Mouse (Mus musculus): ENCODE data around the gene Mif4gd.
"Not testable (repeated sequence)": the region's sequence is repeated elsewhere in the genome, so short reads cannot be mapped to it uniquely, and the experiment has no call there.

Gene Mif4gd

DNA sequence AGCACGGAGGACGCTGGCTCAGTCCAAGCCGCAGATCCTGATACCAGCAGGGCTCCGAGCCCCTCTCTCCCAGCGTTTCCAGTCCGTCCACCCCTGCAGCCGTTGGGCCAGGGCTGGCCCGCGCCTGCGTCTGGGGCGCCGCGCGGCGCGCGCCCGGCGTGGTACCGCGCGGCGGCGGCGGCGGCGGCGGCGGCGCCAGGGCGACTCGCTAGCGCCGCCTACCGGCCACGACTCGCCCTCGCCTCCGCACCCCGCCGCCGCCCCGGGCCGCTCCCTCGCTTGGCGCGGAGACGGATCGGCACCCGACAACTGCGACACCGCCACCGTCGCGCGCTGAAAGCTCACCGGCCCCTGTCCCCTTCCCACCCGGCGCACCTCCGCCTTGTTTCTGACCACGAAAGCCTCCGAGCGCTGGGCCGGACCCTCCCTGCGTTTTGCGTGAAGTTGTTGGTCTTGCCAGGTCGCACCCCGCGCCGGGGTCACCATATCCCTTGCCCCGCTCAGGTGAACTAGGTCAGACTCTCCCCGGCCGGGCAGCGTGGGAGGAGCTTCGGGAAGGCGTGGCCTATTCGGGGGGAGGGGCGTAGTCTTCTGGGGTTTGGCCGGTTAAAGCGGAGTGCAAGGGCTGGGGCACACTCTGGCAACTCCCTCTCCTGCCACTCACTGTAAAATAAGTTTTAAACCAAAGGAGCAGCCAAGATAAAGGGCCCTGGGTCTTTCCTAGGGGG, at the start of gene Mif4gd:
Mif4gd (minus strand) TSS at position 560 of the 728 bp plus-strand sequence.
- peak; percentile 90 for DNase-seq (ENCODE audit: low spot score)

DNA sequence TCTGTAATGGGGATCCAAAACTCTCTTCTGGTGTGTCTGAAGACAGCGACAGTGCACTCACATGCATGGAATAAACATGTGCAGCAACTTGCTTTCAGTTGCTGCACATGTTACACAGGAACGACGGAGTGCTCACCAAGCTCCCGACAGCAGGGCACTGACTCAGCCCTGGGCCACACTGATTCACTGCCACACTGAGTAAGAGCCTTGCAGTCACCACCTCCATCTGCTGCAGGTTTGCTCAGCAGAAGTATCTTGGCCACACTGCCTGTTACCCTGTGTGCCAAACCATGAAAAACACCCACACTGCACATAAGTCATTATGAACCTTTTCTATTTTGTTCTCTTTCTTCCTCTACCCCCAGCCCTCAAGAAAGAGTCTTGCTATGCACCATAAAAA, 47.6 kb upstream of the Mif4gd start:
- DNase-seq (ENCODE audit: low spot score): no peak

DNA sequence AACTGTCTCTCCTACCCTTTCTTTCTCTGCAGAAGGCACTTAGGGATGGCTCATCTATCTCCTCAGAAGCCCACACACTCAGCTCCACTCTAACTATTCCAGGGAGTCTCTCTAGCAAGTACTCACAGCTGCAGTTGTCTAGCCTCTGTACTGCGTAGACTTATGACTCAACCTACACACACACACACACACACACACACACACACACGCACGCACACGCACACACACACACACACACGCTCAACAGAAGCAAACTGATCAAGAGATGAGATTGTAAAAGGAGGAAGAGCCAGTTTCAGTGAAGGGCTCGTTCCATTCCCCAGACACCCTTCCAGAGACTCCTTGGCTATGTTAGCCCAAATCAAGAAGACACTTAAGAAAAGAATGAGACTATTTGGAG, 45.8 kb upstream of the Mif4gd start:
- no peak for DNase-seq (ENCODE audit: low spot score)

DNA sequence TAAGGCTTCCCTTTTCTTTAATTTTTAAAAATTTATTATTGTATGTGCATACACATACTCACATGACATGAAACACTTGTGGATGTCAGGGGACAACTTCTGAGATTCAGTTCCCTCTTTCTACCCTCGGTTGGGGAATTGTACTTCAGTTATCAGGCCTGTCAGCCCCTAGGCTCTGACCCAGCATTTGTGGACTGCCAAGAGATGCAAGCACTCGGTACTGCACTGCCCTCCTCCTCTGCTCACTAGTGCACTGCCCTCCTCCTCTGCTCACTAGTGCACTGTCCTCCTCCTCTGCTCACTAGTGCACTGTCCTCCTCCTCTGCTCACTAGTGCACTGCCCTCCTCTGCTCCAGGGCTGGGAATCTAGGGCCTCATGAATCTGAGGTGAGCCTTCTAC, 41.4 kb upstream of the Mif4gd start:
- no peak for DNase-seq (ENCODE audit: low spot score)

GRCm38 (mm10) chr11:115653194-115653593, 40.4 kb upstream of the Mif4gd start:
- no peak for DNase-seq (ENCODE audit: low spot score)

DNA sequence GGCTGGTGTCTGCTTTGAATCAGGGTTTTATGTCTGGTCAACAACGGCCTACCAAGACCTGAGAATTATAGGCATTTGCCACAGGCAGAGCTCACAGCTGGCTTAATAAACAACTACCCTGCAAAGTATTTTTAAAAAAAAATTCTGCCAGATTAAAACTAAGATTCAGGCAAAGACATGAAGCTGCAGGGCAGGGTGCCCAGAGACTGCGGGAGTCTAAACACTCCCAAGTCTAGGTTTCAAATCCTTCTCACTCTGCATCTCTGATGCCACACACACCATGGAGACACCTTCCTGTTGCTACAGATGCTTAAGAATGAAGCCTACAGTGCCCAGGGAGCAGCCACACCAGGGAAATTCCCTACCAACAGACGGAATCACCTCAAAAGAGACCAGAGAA, 38.9 kb upstream of the Mif4gd start:
- no peak for DNase-seq (ENCODE audit: low spot score)

GRCm38 (mm10) chr11:115649706-115650105, 36.9 kb upstream of the Mif4gd start:
- DNase-seq (ENCODE audit: low spot score): no peak

DNA sequence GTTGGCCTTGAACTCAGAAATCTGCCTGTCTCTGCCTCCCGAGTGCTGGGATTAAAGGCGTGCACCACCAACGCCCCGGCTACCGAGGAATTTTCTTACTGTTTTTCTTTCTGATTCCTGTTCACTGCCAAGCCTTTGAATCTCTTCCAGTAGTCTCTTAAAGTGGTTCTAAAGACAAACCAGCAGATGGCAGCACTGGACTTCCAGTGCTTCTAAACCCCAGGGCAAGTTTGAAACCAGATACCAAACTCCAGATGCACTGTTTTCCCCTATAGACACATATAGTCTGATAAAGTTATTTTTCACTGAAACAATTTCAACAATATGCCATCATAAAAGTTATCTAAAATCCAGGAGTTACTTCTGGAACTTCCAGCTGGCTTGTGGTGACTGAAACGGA, 34.7 kb upstream of the Mif4gd start:
- peak; percentile 64 for DNase-seq (ENCODE audit: low spot score)

- no peak for DNase-seq (ENCODE audit: low spot score)
Measured at GRCm38 (mm10) chr11:115646439-115646838, 33.7 kb upstream of the Mif4gd start.

GRCm38 (mm10) chr11:115645498-115645897, 32.7 kb upstream of the Mif4gd start:
- DNase-seq (ENCODE audit: low spot score): not testable (repeated sequence)

- no peak for DNase-seq (ENCODE audit: low spot score)
Measured at GRCm38 (mm10) chr11:115644308-115644707, 31.5 kb upstream of the Mif4gd start.

DNA sequence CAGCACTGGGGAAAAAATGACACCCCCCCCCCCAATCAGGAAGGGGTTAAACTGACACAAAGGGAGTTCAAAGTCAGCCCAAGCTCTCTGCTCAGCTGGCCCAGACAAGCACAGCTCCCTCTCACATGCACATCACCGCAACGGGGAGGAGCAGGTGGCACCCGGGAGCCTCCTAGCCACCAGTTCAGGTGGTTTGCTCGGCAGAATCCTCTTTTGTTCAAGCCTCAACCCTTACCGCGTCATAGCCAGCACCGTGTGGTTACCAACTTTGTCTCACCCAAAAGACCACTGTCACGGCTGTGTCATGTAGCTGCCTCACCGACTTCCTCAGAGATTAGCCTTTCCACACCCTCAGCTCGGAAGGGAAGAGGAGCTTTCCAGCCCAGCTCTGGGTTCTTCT, 30.5 kb upstream of the Mif4gd start:
- peak; percentile 80 for DNase-seq (ENCODE audit: low spot score)

DNA sequence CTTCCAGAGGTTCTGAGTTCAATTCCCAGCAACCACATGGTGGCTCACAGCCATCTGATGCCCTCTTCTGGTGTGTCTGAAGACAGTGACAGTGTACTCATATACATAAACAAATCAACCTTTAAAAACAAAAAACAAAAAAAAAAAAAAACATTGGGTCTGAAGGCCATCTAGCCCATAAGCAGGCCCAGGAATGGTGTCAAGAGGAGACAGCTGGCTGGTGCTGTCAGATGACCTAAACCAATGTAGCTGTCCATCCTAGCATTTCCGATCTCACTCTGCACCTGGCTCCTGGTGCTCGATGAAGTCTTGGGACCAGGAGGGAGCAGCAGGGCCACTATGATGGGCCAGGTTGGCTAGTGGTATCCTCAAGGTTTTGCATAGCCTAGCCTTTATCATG, 29.9 kb upstream of the Mif4gd start:
- DNase-seq (ENCODE audit: low spot score): no peak

DNA sequence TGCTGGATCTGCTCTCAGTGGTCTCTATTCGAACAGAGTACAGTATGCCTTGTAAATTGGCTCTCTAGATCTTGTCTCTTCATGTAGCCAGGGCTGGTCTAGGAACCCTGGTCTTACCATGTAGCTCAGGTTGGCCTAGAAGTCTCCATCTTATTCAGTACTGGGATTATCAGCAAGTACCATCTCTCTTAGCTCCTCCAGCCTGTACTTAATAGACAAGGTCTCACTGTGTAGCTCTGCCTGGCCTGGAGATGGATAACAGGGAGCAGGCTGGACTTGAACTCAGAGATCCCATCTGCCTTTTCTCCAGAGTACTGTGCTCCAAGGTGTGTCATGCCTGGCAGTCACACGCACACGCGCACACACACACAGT, 28.9 kb upstream of the Mif4gd start:
- DNase-seq (ENCODE audit: low spot score): no peak

- peak; percentile 87 for DNase-seq (ENCODE audit: low spot score)
Measured at GRCm38 (mm10) chr11:115640978-115641663, 28.4 kb upstream of the Mif4gd start.

DNA sequence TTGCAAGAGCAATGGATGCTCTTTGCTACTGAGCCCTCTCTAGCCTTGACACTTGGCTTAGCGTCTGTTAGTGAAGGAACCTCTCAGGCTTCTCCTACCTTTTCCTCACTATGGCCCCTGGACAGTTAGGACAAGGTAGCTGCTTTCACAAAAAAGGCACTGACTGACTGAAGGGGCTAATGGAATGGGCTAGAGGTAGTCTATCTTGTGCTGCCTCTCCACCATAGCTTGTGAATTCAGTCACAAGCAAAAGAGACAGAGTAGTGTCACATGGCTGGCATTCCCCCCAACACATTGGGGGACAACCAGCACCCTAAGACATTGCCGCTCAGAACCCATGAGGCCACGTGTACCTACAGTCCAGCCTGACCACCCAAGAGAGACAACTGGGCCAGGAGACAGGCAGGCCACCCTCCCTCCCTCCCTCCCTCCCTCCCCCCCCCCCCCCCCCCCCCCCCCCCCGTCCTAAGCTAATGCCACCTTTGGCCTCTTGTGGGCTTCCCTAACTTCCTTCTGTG, 27.6 kb upstream of the Mif4gd start:
- DNase-seq (ENCODE audit: low spot score): no peak

DNA sequence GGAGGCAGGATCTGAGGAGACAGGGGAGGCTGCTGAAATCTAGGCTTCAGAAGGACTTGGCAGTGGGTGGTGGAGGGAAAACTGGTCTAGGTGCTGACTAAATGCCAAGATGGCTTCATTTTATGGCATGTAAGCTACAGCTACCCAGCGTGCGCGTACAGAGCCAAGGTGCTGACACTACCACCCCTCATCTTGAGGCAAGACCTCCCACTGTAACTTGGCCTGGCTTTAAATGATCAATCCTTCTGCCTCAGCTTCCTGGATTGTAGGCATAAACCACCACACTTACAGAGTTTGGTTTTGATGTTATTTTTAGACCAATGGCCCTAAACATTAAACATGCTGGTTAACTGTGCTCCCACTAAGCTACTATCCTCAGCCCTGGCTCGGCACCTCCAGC, 26.8 kb upstream of the Mif4gd start:
- DNase-seq (ENCODE audit: low spot score): no peak

GRCm38 (mm10) chr11:115638498-115639409, 26.0 kb upstream of the Mif4gd start:
- DNase-seq (ENCODE audit: low spot score): no peak

GRCm38 (mm10) chr11:115636960-115637359, 24.2 kb upstream of the Mif4gd start:
- no peak for DNase-seq (ENCODE audit: low spot score)

- no peak for DNase-seq (ENCODE audit: low spot score)
Measured at GRCm38 (mm10) chr11:115635484-115635883, 22.7 kb upstream of the Mif4gd start.

DNA sequence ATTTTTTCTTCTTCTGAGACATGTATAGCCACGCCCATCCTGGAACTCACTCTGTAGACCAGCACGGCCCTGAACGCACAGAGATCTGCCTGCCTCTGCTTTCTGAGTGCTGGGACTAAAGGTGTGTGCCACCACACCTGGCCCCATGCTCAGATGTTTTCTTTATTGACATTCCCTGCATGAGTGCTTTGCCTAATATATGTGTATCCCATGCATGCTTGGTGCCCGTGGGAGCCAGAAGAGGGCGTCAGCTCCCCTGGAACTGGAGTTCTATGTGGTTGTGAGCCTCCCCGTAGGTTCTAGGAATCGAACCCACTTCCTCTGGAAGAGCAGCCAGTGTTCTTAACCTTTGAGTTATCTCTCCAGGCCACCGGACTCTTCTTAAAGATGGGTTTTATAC, 22.3 kb upstream of the Mif4gd start:
- no peak for DNase-seq (ENCODE audit: low spot score)

GRCm38 (mm10) chr11:115634109-115634508, 21.3 kb upstream of the Mif4gd start:
- no peak for DNase-seq (ENCODE audit: low spot score)

- DNase-seq (ENCODE audit: low spot score): no peak
Measured at GRCm38 (mm10) chr11:115632862-115633261, 20.1 kb upstream of the Mif4gd start.
